8 mouse cellular contexts compared by ENCODE assay signal in genomic region chr4:149710510-149710909, GRCm38 (mm10). TPM values are rescaled to one million over a fixed set of nuclear protein-coding genes. Genes with fewer than 3 reads are reported as not detected.
DNase-seq lines count a peak whose midpoint lies in the region; ATAC-seq and TF ChIP-seq lines count a peak whose summit lies in the region.

No protein-coding gene starts in this region.

- no peaks in the 10 kb centered on the region; the same call in 1 of the 2 replicates for H3K4me1 ChIP-seq in forebrain, embryonic 11.5 days (replicated peaks; ENCODE audit: control insufficient read depth, insufficient read depth, low read length)
- peaks cover 16% of the 10 kb centered on the region for H3K4me1 ChIP-seq in forebrain, embryonic 10.5 days
- no peaks in the 10 kb centered on the region for H3K4me1 ChIP-seq in cortical plate, adult 2 months (ENCODE audit: control insufficient read depth, insufficient read depth, low read length)
- 0 out of 4 replicates have a peak, but pooled peaks cover 0 to 3% of the 10 kb centered on the region in 2 experiments for H3K4me1 ChIP-seq in heart, embryonic 14.5 days (ENCODE audit: control insufficient read depth in 2 of 2, insufficient read depth in 2 of 2, low read length in 2 of 2)

- TF ChIP-seq CTCF in cortical plate, adult 2 months (IDR thresholded peaks at IDR 0.05; ENCODE audit: extremely low read depth, insufficient read depth, low read length): peak; percentile 94

- no peak for DNase-seq in forebrain, embryonic 11.5 days (ENCODE audit: low spot score)
- DNase-seq in forebrain, embryonic 10.5 days (ENCODE audit: extremely low spot score, low spot score): no peak
- DNase-seq in ES-CJ7 (ENCODE audit: low read depth, low spot score): peak; percentile 97
- peak; percentile 70 for DNase-seq in kidney, postnatal 10 days
- DNase-seq in lung, postnatal 14 days: peak; percentile 65
- DNase-seq in spleen, adult 18-20 months: peak; percentile 71 to 74

- no peak overlapping the region for H3K27ac ChIP-seq in forebrain, embryonic 11.5 days (ENCODE audit: low read depth, low read length)
- H3K27ac ChIP-seq in forebrain, embryonic 10.5 days: no peak overlapping the region
- no peak overlapping the region for H3K27ac ChIP-seq in cortical plate, adult 2 months (ENCODE audit: insufficient read depth, low read length)
- no peak overlapping the region for H3K27ac ChIP-seq in heart, embryonic 14.5 days (replicated peaks in 1 of 2; ENCODE audit: control insufficient read depth in 1 of 2, insufficient read depth in 1 of 2, low read depth in 2 of 2, low read length in 2 of 2)

- H3K27me3 ChIP-seq in forebrain, embryonic 11.5 days (ENCODE audit: control insufficient read depth, insufficient read depth, low read length): no peaks in the 10 kb centered on the region
- H3K27me3 ChIP-seq in forebrain, embryonic 10.5 days (ENCODE audit: poor library complexity, severe bottlenecking): no peaks in the 10 kb centered on the region
- H3K27me3 ChIP-seq in heart, embryonic 14.5 days (ENCODE audit: control insufficient read depth, insufficient read depth, low read length): no peaks in the 10 kb centered on the region

- TF ChIP-seq POLR2A in cortical plate, adult 2 months (IDR thresholded peaks at IDR 0.05; ENCODE audit: extremely low read depth, insufficient read depth, low read length): no peak

- WGBS in forebrain, embryonic 11.5 days: 25% methylated on average over 5 of the region's 5 CpGs
- 22% methylated on average over 5 of the region's 5 CpGs for WGBS in forebrain, embryonic 10.5 days
- WGBS in heart, embryonic 14.5 days: 19% methylated on average over 5 of the region's 5 CpGs

- H3K9ac ChIP-seq in forebrain, embryonic 11.5 days (ENCODE audit: low read length): no peak overlapping the region
- no peak overlapping the region for H3K9ac ChIP-seq in heart, embryonic 14.5 days (ENCODE audit: low read length)

- ATAC-seq in forebrain, embryonic 11.5 days (replicated peaks; ENCODE audit: low FRiP score): 0 out of 2 replicates have a peak, but pooled peaks have one; percentile 53
- ATAC-seq in heart, embryonic 14.5 days (ENCODE audit: insufficient number of reproducible peaks, insufficient read depth, low FRiP score, low read depth): peak; percentile 58; the same call in 1 of the 2 replicates

- no peak overlapping the region for H3K4me2 ChIP-seq in forebrain, embryonic 11.5 days (ENCODE audit: low read depth, low read length, severe bottlenecking)
- H3K4me2 ChIP-seq in heart, embryonic 14.5 days (ENCODE audit: low read length): no peak overlapping the region

- H3K36me3 ChIP-seq in forebrain, embryonic 11.5 days (ENCODE audit: control insufficient read depth, insufficient read depth, low read length): peaks cover 4% of the 10 kb centered on the region; the same call in 1 of the 2 replicates
- H3K36me3 ChIP-seq in forebrain, embryonic 10.5 days (replicated peaks): peaks cover 12% of the 10 kb centered on the region
- H3K36me3 ChIP-seq in heart, embryonic 14.5 days (ENCODE audit: control insufficient read depth, insufficient read depth, low read length): peaks cover 11% of the 10 kb centered on the region

- no peaks in the 10 kb centered on the region for H3K9me3 ChIP-seq in forebrain, embryonic 11.5 days (ENCODE audit: control insufficient read depth, low read length)
- H3K9me3 ChIP-seq in forebrain, embryonic 10.5 days: no peaks in the 10 kb centered on the region
- H3K9me3 ChIP-seq in heart, embryonic 14.5 days (ENCODE audit: control insufficient read depth, low read length): no peaks in the 10 kb centered on the region

- H3K4me3 ChIP-seq in forebrain, embryonic 11.5 days (ENCODE audit: low read depth, low read length): no peak overlapping the region
- no peak overlapping the region for H3K4me3 ChIP-seq in forebrain, embryonic 10.5 days
- H3K4me3 ChIP-seq in cortical plate, adult 2 months (ENCODE audit: insufficient read depth, low read length): no peak overlapping the region
- H3K4me3 ChIP-seq in heart, embryonic 14.5 days (ENCODE audit: control insufficient read depth in 1 of 2, insufficient read depth in 1 of 2, low read depth in 1 of 2, low read length in 2 of 2): no peak overlapping the region

RNA-seq across cellular contexts. Expression of gene Pik3cd, which starts 8.1 kb away (rescaled TPM):
- polyA plus RNA-seq in forebrain, embryonic 11.5 days (2014; fragmentation: Nextera tagmentation; extraction: Ambion mirVana): 6.3 and 7.0 TPM in 2 replicates
- 4.3 and 4.6 TPM in 2 replicates for polyA plus RNA-seq in forebrain, embryonic 10.5 days (2016; fragmentation: Nextera tagmentation; extraction: Ambion mirVana)
- polyA plus RNA-seq in cortical plate, adult 2 months (2012; rRNA removed): 13.2 and 15.7 TPM in 2 replicates
- polyA plus RNA-seq in heart, embryonic 14.5 days (2014; fragmentation: Nextera tagmentation; extraction: Ambion mirVana): 3.1 and 4.6 TPM in 2 replicates

RNA-seq across cellular contexts. Expression of gene Tmem201, which starts 27.3 kb away (rescaled TPM):
- 25.1 and 26.3 TPM in 2 replicates for polyA plus RNA-seq in forebrain, embryonic 11.5 days (2014; fragmentation: Nextera tagmentation; extraction: Ambion mirVana)
- polyA plus RNA-seq in forebrain, embryonic 10.5 days (2016; fragmentation: Nextera tagmentation; extraction: Ambion mirVana): 38.7 and 42.7 TPM in 2 replicates
- polyA plus RNA-seq in cortical plate, adult 2 months (2012; rRNA removed): 75.0 and 75.9 TPM in 2 replicates
- polyA plus RNA-seq in heart, embryonic 14.5 days (2014; fragmentation: Nextera tagmentation; extraction: Ambion mirVana): 36.8 and 38.4 TPM in 2 replicates

Comparison
In these comparisons a context has a peak if more than half of its experiments do, and no peak if none do; other contexts are left out.
1. DNase-seq: peak in ES-CJ7 (single experiment), kidney, postnatal 10 days (single experiment), lung, postnatal 14 days (single experiment) and spleen, adult 18-20 months (2 of 2); none in forebrain, embryonic 11.5 days (single experiment) and forebrain, embryonic 10.5 days (single experiment).